Mouse (Mus musculus) layer of hippocampus, adult 9-11 months (tissue): ENCODE results near the gene Satb2.

ENCODE experiments used
- DNase-seq: peaks from one replicate; pipeline ENCODE4 v3.0.0; 2022

Satb2 gene

DNA sequence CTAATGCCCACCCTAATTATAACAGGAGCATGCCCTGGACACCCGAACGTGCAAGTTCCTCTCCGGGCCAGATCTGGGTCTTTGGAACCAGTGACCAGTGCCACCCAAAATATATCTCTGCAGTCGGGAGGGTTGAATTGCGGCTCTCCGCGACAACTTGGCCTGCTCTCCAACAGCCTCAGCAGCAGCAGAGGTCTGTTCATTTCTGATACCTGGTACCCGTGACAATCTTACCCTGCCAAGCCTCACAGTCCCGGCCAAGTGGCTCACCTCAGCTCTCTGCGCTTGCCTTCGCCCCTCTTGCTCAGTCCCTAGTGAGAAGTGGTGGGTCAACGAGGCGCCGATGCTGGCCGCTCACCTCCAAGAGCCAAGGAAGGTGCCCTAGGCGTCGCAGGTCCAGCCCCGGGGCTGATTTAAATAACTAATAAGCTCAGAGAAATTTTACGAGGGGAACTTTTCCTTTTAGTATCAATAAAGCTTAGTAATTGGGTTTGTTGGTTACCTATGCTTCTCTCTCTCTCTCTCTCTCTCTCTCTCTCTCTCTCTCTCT lies at the start of gene Satb2:
Gene Satb2, minus strand, starts transcription at position 500 of the 550 bp plus-strand sequence.
- DNase-seq = no peak

DNA sequence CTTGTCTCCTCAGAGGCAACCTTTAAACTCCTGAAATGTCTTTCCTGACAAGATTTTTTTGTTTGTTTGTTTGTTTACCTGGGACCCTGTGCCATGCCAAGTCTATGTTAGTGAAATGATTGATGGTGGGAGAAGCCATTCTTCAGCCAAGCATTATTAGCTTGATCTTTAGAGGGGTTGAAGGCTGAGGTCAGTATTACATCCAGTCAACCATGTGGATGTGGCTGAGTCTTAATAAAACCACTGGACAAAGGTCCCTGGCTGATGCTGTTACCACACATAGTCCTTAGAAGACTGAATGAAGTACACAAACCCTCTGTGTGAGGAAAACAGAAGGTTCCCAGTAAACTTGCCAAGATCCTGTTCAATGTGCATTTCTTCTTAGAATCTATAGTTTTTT lies 40.5 kb upstream of the Satb2 start:
- no peak for DNase-seq

DNA sequence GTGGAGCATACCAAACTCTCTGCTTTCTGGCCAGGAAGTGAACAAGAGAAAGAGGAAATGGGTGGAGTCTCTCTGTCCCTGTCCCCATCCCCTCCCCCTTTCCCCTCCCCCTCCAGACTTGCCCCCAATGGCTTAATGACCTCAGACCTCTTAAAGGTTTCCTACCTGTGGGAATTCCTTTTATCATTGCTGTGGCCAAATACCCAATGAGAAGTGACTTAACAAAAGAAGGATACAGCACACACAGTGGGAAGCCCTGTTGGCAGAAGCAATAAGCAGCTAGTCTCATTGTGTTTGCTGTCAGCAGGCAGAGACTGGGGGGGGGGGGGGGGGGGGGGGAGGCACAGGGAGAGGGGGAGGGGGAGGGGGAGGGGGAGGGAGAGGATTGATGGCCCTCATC lies 35.4 kb upstream of the Satb2 start:
- no peak for DNase-seq

DNA sequence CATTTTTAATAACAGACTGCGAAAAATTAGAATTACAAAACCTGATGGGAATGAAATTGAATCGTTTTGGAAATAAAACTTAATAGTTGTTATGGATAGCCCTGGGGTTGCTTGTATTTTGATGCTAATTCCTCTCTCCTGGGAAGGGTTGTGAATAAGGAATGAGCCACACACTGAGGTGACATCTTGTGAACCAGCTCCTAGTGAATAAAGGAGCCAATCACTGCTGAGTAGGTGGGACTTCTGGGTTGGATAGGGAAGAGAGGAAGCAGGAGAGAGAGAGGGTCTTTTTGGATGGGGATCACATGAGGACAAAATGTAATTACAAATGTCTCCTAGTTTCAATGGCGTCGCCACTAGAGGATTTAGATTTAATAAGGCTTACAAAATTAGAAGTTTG lies 30.7 kb upstream of the Satb2 start:
- DNase-seq = no peak

DNA sequence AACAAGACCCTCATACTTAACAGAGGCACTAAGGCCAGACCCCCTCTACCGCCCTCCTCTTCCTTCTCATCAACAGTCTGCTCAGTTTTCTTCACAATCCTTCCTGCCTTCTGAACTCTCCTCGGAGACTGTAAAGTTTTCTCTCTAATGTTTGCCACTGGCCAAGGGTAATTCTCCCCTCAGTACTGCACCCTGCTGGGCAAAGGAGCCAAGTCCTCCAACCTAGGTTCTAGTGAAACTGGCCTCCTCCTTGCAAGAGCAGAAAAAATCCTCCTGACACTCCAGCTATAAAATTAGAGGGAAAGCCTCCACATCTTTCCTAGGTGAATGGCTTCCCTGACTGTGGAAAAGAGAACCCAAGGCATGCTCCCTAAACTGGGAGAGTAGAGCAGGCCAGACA lies 16.6 kb upstream of the Satb2 start:
- DNase-seq = no peak

DNA sequence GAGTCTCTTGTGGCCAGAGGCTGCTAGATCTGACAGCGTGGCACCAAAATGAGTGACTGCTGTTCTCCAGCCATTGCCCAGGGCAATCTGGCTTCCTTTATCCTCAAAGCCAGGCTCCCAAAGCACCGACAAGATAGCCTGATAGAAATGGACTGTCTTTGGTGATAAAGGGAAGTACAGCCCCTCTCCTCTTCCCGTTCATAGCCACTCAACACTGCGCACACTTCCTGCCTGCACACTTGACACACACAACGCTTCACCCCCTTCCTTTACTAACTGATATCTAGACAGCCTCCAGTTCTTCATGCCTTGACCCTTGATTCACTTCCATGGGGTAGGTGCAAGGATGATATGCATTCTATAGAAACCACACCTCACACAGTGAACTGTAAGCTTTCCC lies 13.9 kb upstream of the Satb2 start:
- no peak for DNase-seq

DNA sequence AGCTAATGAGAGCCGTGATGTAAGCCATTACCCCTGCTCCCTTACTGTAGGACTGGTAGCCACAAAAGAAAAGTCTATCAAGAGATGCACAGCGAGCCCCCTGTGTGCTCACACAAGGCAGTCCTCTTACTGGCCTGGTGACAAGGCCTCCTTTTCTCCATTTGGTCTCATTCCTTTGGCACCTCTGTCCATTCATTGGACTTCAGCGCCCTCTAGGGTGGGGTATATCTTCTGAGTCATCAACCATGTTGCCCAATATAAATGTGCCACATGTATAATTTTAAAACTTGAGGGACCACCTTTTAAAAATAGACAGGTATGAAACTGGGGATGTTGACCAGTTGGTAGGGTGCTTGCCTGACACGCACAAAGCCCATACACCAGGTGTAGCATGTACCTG lies 13.2 kb upstream of the Satb2 start:
- DNase-seq = no peak

DNA sequence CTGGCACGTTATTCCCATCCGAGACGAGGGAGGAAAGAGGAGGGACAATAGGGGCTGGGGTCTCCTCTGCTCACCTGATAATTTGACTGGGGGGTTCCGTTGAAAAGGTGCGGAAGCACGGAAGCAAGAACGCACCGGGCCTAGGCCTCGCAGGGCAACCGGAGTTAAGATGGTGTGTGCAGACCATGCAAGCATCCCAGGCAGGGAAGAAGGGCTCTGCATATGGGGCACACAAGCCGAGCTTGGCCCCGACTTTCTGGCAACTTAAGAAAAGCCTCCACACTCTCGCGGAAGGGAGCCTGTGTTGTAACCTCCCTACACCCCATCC lies 6.0 kb upstream of the Satb2 start:
- DNase-seq = no peak

DNA sequence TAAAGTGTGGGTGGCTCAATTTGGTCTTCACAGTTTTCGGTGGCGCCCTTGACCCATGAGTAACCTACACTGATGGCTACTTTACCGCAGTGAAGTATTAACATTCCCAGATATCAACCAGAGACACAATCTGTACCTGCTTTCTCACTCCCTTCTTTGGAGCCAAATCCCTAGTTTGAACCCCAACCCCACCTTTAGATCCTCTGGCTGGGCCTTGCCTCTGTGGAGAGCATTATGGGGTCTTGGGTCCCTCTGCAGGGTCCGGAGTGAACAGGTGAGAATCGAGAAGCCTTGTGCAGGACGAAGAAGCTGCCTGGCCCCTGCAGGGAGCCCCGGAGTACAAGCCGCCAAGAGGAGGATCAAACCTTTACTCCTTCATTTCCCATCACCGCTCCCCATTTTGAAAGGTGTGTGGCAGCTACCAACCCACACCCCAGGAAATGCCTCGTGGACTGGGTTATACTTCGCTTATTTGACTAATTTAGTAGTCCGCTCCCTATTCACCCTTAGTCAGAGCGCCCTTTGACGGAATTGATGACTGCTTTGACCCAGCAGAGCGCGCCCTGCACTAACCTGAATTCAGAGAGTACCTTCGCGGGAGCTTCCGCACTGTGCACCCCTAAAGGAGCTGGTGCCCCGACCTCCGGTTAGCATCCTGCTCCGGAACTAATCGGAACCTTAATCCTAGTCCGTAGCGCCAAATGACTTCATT lies 5.5 kb upstream of the Satb2 start:
- DNase-seq = no peak

DNA sequence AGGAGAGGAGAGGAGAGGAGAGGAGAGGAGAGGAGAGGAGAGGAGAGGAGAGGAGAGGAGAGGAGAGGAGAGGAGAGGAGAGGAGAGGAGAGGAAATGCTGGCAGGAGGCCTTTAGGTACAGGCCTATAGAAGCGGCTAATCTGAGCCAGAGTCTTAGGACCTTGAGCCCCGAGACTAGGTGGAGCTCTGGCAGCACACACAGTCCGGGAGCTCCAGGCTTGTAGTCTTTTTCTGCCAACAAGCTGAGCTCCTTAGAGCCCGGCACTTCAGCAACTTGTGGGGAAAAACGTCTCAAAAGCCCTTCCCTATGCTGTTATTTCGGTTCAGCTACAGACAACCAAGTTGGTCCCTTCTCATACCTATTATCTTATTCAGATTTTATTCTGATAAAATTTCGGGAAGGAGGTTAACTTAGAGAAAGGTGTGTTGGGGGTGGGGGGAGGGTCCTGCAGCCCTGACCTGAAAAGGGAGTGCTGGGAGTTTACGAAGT lies 4.7 kb upstream of the Satb2 start:
- DNase-seq = no peak

DNA sequence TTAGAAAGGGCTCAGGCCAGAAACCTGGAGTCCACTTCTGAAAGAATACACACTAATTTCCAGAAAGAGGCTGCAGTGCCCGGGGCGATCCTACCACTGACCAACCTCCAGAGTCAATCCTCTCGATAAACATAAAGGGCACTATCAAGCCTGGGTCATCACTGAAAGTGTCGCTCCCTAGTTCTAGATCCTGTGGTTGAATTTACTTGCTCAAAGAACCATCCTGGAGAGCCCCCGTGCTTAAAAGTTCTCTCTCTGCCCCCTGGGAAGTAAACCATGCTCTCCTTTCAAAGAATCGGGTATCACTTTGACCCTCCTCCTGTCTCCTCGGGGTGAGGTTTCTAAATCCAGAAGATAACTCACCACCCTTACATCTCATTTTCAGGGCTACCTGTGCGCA lies 4.2 kb upstream of the Satb2 start:
- no peak for DNase-seq

DNA sequence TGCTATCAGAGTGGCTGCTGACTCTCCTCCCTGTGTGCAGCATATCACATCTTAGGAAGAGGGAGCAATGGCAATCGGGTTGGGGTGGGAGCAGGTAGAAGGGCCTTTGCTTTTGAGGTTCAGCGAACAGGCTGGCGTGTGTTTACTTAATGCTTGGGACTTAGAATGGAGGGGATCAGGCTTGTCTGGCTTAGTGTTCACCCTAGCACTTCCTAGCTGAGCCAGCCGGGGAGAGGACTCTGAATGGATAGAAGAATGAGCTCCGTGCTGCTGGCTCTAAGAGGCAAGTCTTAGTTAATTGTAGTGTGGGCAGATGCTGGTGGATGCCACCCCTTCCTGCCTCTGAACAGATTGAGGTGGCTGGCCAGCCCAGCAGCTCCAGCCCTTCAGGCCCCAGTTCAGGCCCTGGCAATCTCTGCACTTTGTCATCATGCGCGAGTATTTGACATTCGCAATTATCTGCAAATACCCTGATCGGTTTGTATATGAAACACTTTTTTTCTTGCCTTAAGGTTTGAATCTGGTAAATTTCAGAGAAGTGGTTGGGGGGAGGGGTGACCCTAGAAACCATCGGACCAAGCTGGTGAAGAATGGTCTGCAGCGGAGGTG lies 3.6 kb upstream of the Satb2 start:
- no peak for DNase-seq

DNA sequence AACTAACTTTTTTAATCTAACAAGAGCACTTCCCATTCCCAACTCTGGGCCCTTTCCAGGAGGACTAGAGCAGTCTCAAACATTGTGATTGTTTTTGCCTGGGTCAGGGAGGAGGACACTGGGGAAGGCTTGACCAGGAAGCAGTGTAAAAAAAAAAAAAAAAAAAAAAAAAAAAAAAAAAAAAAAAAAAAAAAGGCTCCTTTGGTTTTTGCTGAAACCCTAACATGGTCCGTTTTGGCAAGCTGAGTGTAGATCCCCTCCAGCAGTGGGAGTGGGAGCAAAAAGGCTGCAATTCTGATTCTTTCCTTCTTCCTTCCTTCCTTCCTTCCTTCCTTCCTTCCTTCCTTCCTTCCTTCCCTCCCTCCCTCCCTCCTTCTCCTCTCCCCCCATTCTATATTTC lies 3.1 kb upstream of the Satb2 start:
- DNase-seq = no peak

DNA sequence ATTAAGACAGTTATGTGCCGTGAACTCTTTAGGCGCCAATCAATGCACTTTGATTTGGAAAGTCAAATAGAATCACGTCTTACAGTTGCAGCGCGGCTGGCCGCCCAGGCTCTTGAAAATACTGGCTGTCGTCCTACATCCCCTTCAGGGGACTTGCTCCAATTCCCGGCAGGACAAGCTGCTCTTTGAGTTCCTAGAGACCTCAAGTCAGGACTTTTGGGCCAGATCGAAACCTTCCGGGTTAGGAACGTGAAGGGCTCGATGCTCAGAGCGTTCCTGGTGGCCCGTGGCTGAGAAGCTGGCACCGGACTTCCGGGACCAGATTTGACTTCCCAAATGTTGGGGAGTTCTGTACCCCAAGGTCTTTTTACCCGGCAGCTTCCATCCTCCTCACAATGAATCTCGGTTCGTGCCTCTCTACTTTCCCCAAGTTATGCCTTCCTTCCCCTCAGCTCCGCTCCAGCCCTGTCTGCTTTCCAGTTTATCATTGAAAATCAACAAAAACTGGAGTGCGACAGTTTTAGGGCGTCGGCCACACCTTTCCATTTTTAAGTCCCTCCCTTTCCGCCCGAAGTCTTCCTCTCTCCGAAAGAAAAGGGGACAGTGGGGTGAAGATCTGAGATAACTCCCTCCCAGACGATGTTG lies 2.3 kb upstream of the Satb2 start:
- DNase-seq = no peak

DNA sequence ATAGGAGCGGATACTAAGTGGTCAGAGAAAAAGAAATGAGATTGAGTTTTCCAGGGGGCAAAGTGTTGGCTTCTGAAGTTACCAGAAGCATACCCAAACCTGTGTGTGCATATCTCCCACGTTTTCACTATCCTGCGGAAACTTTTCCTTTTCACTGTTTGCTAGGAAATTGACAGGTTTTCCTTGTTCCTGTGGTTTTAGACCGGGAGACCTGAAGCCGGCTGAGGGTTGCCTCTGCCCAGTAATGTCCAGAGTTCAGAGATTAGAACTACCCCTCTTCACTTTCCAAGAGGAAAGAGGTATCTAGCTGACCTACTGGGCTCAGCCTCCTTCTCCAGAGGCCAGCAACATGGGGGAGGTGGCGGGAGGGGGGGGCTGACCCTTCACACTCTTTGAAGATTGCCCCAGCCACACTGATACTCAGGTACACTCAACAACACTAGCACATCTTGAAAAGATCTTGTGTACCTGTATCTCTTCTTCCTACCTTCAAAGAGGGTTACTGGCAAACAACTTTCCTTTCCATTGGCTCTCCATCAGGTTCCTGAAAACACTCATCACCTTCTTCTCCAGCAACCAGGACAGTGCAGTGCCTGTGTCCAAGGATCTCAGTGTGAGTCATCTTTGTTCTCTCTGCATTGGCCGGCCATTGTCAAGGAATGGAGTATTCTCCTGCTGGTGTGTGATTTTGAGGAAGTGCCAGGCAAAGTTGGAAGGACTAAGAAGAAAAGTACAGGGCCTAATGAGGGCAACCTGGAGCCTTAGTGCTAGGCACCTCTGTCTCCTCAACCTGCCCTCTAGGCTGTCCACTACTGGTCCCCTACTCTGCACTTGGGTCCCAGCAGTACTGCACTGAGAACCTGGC lies 1.3 kb upstream of the Satb2 start:
- no peak for DNase-seq

DNA sequence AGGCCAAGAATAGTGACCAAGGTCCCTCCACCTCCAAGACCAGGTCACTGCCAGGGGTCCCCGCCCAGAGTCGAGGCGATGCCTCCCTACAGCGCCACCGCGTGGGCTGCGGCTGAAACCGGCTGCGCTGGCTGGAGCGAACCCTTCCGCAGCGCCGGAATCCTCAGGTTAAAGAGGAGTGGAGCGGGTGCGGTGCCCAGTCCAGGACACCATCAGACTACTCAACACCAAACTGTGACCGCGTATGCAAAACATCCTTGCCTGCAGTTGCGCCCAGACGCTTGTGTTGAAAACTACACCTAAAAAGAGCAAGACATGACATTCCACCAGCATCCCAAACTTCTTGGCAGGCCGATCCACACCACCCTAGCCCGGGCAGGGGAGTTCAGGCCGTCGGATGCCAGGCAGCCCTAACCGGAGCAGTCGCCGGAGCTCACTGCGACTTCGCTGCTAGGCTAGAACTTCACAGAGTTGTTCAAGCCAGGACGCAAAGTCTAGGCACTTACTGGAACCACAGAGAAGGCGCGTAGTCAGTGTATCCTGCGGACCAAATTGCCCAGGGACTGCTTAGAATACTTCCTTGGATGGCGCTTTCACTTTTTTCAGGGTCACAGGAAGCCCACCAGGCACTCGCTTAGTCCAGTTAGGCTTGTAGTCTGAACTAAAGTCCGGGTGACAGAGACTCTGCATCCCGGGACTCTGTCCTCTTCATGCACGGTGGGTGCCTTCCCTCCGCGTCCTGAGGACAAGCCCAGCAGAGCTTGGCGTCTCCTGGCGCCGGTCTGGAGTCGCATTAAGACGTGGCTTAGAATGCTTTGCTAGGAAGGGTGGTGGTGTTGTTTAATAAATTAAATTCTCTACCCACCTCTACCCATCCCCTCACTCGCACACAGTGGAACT lies 999 bp downstream of the Satb2 start:
- no peak for DNase-seq

DNA sequence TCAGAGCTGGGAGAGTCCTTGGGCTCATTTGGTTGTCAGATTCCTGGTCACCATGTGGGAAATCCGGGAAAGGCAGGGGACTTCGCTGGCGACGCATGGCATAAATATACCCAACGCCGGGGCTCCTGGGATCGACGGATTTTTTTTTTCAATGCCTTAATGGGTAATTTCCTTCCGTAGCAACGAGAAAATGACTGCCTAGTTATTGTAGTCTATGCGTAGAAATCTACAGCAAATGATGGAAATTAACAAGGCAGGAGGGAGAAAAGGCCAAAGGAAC lies 1.7 kb downstream of the Satb2 start:
- DNase-seq = no peak

DNA sequence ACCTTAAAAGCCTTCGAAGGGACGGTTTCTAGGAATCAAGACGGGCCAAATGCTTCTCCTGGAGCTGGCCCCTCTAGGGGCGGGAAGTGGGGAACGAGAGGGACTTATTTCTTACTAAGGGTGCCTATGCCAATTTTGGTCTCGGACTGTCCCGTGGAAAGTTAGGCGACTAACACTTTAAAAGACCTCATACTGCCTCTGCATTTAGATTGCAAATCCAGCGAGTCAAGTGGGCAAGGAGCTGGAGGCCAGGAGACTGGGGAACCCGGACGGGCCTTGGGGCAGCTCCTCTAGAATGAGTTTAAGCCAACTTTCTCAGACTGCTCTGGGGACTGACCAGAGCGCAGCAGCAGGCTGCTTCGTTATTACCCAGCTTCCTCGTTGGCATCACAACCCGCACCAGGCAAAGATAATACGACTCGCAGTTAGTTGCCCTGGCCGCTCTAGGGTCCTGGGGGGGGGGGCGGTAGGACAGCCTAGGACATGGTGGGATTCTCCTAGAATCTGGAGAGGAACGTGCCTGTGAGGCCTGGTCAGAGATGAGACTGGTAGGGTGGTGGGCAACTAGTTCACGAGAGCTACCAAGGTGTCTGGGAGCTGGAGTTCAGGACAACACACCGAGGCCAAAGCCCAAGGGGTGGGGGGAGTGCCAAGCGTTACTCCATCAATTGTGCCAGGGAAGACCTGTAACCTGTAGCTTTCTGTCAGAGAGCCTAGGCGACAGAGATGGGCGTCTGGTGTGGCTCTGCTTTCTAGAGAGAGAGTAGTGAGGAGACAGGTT lies 2.2 kb downstream of the Satb2 start:
- no peak for DNase-seq

DNA sequence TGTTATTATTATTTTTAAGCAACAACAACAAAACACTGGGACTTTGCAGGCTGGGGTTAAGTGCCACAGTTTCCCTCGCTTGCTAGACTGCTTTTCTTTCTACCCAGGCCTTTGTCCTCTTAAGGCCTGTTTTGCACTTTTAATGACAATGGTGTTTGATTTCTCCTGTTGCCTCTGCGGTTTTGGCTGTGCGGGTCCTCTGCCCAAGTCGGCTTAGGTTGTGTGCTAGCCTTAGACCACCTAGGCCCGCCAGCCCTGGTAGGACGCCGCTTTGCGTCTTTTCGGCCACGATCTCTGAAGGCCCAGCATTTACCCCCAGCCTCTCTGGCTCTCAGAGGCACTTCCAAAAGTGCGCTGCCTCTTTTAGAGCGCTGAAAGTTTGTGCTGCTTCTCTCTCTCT lies 2.9 kb downstream of the Satb2 start:
- no peak for DNase-seq

DNA sequence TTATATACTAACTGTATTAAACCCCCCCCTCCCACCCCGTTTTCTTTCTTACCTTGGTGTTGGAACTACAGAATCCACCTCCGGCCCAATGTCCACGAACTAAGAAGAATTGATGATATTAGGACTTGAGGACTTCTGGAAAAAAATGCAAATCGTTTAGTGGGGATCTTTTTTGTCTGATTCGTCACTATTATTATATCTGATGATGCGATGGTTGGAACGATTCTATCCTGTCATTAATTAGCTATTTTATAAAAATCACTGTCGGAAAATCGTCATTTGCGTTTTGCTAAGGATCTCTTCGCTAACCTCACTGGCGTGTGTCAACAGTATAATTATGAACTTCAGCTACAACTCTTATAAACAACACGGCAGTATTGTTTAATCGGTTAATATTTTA lies 4.3 kb downstream of the Satb2 start:
- DNase-seq = no peak

DNA sequence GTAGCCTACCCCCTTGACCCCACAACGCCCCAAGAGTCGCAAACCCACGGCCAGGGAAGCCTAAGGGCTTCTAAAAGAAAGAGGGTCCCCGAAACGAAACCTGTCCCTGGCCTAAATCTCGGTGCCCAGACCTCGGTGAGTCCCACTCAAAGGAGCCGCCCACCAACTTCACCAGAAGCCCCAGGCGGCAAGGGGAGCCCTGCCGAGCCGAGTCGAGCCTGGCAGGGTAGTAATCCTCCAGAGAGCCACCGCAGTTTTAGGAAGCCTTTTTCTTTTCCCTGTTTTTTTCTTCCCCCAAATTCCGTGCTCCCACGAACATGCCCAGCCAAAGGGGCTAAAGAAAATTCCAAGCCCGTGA lies 4.9 kb downstream of the Satb2 start:
- DNase-seq = no peak
